Mouse (Mus musculus): ENCODE results near the gene Chd1.

The Chd1 gene

DNA sequence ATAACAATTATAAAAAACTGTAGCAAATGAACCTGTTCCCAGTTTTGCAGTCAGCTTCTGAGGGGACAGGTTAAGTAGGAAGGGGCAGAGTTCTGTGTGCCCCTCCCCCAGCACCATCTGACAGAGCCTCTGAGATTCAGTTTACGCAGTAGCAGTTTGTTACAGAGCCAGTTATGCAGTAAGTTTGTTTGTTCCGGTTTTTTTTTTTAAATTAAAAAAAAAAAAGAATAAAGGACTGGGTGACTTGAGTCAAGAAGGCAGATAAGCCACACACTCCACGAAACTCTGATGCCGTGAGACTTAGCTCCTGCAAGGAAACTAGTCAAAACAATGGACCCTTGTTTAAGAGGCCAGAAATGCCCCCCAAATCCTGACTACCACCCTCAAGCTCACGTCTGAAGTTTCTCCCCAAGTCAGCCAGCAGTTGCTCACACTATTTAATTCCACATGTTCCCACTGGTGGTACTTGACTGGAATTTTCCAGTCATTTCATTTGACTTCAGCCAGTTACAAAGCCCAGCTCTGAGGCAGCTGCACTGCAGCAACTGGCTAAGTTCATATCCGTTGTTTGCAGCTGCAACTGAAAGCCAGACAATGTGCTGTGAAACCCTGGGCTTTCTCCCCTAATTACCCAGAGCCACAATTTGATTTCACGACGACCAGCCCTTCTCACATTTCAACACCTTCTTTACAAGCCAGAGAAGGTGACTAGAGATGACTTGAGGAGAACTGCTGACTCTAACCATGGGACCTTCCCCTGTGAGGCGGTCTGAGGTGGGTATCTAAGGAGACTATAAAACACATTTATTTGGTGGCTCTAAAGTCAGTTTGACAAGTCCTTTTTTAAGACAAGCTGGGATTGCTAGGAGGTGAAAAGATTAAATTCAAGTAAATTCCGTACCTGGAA, 104.0 kb downstream of the Chd1 start:
- in situ Hi-C loops (cut with MboI, MseI), result no loop called here

- in situ Hi-C loops (cut with MboI, MseI), result no loop called here
These were observed 105.2 kb downstream of the Chd1 start for GRCm38 (mm10) chr17:15809949-15810348.

GRCm38 (mm10) chr17:15812136-15812778, 107.5 kb downstream of the Chd1 start:
- in situ Hi-C loops (cut with MboI, MseI), result no loop called here

DNA sequence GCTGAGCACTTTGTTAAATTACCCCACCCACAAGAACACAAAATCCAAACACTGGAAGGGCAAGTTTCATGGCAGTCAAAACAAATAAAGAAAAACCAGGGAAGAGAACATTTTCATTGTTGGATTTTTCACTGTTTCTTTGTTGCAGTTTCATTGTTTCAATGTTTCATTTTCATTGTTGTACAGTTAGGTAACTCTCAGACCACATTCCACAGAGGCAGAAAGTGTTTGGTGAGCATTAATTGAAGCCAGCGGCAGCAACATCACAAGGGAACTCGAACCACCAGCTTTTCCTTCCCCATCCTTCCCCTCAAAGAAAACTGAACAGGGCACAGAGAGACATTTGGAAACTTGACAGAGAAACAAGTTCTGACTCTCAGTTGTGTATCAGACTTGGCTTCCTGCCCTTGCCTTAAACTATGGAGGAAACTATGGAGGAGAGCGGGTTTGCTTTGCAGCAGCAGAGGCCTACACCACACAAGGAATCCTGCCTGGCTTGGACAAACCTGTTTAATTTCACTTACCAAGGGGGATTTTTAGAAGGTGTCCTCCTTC, 109.0 kb downstream of the Chd1 start:
- in situ Hi-C loops (cut with MboI, MseI), result no loop called here

DNA sequence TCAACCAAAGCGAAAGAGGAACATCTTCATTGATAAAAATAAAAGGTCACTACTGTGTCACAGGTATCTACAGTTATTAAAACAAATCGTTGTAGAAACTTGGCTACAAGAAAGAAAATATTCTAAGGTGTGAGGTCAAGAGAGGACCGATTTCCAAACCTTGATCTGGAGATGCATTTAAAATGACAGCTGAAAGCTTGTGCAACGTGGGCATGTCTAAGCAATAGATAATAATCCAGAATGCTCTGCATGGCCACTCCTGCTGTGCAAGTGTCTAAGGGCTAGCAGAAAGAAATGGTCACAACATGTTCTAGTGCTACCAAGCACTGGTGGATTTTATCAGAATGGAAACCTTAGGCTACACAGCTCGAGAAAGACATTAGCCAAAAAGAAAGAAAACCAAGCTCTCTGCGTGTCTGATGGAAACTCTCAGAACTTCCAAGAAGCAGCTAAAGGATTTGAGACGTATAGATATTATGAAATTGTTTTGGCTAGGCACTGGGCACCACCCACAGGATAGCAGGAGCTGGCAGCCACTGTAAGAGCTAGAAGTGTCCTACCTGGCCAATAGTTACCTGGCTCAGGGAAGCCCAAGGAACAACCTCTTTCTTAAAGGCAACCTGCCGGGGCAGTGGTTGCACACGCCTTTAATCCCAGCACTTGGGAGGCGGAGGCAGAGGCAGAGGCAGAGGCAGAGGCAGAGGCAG, 110.7 kb downstream of the Chd1 start:
- in situ Hi-C loops (cut with MboI, MseI), result no loop called here

GRCm38 (mm10) chr17:15816379-15817095, 111.8 kb downstream of the Chd1 start:
- in situ Hi-C loops (cut with MboI, MseI), result no loop called here

GRCm38 (mm10) chr17:15817096-15817450, 112.3 kb downstream of the Chd1 start:
- in situ Hi-C loops (cut with MboI, MseI), result no loop called here

DNA sequence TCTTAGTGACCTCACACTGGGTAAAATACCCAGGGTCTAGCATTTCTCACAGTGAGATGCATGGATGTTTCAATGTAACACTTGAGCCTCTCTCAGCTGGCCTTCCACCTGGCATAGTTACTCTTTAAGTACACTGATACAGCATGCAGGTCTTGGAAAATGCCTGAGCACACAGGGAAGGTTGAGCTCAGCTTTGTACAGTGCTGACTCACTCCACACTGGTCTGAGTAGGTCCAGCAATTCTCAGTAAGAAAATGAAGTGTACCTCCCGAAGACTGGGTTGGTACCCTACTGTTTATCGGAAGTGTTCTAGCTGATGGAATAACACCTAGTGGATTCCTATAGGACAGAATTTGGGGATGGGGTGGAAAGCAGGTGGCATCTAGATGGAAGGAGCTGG, 112.9 kb downstream of the Chd1 start:
- in situ Hi-C loops (cut with MboI, MseI), result no loop called here

GRCm38 (mm10) chr17:15818372-15818771, 113.6 kb downstream of the Chd1 start:
- in situ Hi-C loops (cut with MboI, MseI), result no loop called here

- in situ Hi-C loops (cut with MboI, MseI), result no loop called here
These were observed 115.4 kb downstream of the Chd1 start for GRCm38 (mm10) chr17:15820146-15820545.

- in situ Hi-C loops (cut with MboI, MseI), result no loop called here
These were observed 116.0 kb downstream of the Chd1 start for GRCm38 (mm10) chr17:15820761-15821160.

- in situ Hi-C loops (cut with MboI, MseI), result no loop called here
These were observed 116.9 kb downstream of the Chd1 start for GRCm38 (mm10) chr17:15821706-15822105.

Measured in T-helper 2 cell (primary cell).